Mouse (Mus musculus): ENCODE results near the gene Adgrv1. TPM values are rescaled to one million over a fixed set of nuclear protein-coding genes. Genes with fewer than 3 reads are reported as not detected.
"Not testable (repeated sequence)": the region's sequence is repeated elsewhere in the genome, so short reads cannot be mapped to it uniquely, and the experiment has no call there.

Adgrv1 gene
- polyA plus RNA-seq, 1 experiment from 2014 or later = 1.1 TPM

DNA sequence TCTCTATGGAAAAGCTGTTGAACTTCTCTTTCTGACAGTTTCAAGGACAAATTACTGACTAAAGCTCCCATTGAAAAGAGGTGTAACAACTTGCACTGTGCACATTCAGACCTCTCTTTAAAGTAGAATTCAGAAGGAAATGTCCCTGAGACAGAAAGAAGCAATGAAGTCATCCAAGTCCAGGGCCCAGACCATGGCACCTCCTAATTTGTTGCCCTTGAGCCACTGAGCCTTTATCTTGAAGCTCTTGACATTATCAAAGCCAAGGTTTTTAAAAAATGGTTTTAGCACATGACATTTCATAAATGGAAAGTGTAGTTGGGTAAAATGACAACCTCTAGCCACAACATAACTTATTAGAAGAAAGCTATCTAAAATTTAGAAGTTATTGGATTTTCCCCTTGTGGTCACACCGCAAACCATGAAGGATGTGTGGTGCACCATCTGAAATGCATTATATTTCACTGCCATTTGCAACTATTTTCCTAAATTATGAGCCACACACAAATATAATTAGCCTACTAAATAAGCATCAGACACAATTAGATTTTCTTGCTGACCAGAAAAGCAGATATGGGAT is 352.2 kb downstream of the Adgrv1 start:
- Histone ChIP-seq H3K9ac (ENCODE audit: low read depth, low read length) (no peak overlapping the region), H3K4me3 (ENCODE audit: low read depth, low read length) (no peak overlapping the region), H3K27me3 (ENCODE audit: control insufficient read depth, insufficient read depth, low read length) (no peaks in the 10 kb centered on the region), H3K4me1 (ENCODE audit: control insufficient read depth, insufficient read depth, low read length) (no peaks in the 10 kb centered on the region), H3K9me3 (replicated peaks; ENCODE audit: control insufficient read depth, low read length) (no peaks in the 10 kb centered on the region), H3K4me2 (no peak overlapping the region), H3K36me3 (ENCODE audit: control insufficient read depth, insufficient read depth, low read length) (no peaks in the 10 kb centered on the region), H3K27ac (ENCODE audit: low read depth, low read length) (no peak overlapping the region)
- WGBS (ENCODE audit: insufficient replicate concordance) = 95% methylated on average over 1 of the region's 1 CpGs
- ATAC-seq (replicated peaks; ENCODE audit: insufficient number of reproducible peaks, low FRiP score, low TSS enrichment) = no peak

DNA sequence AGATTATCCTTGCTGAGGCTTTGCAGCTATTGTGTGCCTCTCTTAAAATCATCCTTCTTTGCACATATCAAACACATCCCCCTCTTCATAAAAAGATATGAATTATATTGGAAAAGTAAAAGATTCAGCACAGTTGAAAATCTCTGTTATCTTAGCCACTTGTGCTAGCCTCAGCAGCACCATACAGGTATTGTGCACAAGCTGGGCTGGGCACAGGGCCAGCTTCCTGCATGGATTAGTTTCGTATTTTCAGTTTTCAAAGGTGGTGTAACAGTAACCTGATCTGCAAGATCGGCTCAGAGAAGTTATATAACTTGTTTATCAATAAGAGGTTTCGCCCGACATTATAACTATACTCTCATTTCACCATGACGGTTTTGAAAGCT is 353.6 kb downstream of the Adgrv1 start:
- no peak overlapping the region for H3K9ac ChIP-seq (ENCODE audit: low read depth, low read length)
- no peak overlapping the region for H3K4me3 ChIP-seq (ENCODE audit: low read depth, low read length)
- ATAC-seq (replicated peaks; ENCODE audit: insufficient number of reproducible peaks, low FRiP score, low TSS enrichment) = no peak
- WGBS (ENCODE audit: insufficient replicate concordance) = 77% methylated on average over 5 of the region's 5 CpGs
- no peaks in the 10 kb centered on the region for H3K9me3 ChIP-seq (replicated peaks; ENCODE audit: control insufficient read depth, low read length)
- H3K4me2 ChIP-seq = no peak overlapping the region
- H3K36me3 ChIP-seq (ENCODE audit: control insufficient read depth, insufficient read depth, low read length) = no peaks in the 10 kb centered on the region
- no peaks in the 10 kb centered on the region for H3K27me3 ChIP-seq (ENCODE audit: control insufficient read depth, insufficient read depth, low read length)
- no peaks in the 10 kb centered on the region for H3K4me1 ChIP-seq (ENCODE audit: control insufficient read depth, insufficient read depth, low read length)
- H3K27ac ChIP-seq (ENCODE audit: low read depth, low read length) = no peak overlapping the region

GRCm38 (mm10) chr13:81278669-81279350 is 354.1 kb downstream of the Adgrv1 start:
- Histone ChIP-seq H3K9ac (ENCODE audit: low read depth, low read length) (no peak overlapping the region), H3K27ac (ENCODE audit: low read depth, low read length) (no peak overlapping the region), H3K4me3 (ENCODE audit: low read depth, low read length) (no peak overlapping the region), H3K4me2 (no peak overlapping the region), H3K9me3 (replicated peaks; ENCODE audit: control insufficient read depth, low read length) (no peaks in the 10 kb centered on the region), H3K4me1 (ENCODE audit: control insufficient read depth, insufficient read depth, low read length) (no peaks in the 10 kb centered on the region), H3K27me3 (ENCODE audit: control insufficient read depth, insufficient read depth, low read length) (no peaks in the 10 kb centered on the region), H3K36me3 (ENCODE audit: control insufficient read depth, insufficient read depth, low read length) (no peaks in the 10 kb centered on the region)
- WGBS (ENCODE audit: insufficient replicate concordance) = 68% methylated on average over 2 of the region's 2 CpGs
- no peak for ATAC-seq (replicated peaks; ENCODE audit: insufficient number of reproducible peaks, low FRiP score, low TSS enrichment)

- Histone ChIP-seq H3K4me3 (ENCODE audit: low read depth, low read length) (no peak overlapping the region), H3K9me3 (replicated peaks; ENCODE audit: control insufficient read depth, low read length) (no peaks in the 10 kb centered on the region), H3K9ac (ENCODE audit: low read depth, low read length) (no peak overlapping the region), H3K27ac (ENCODE audit: low read depth, low read length) (no peak overlapping the region), H3K4me1 (ENCODE audit: control insufficient read depth, insufficient read depth, low read length) (no peaks in the 10 kb centered on the region), H3K27me3 (ENCODE audit: control insufficient read depth, insufficient read depth, low read length) (no peaks in the 10 kb centered on the region), H3K36me3 (ENCODE audit: control insufficient read depth, insufficient read depth, low read length) (no peaks in the 10 kb centered on the region), H3K4me2 (no peak overlapping the region)
- 76% methylated on average over 1 of the region's 1 CpGs for whole genome bisulfite sequencing (ENCODE audit: insufficient replicate concordance)
- no peak for ATAC-seq (replicated peaks; ENCODE audit: insufficient number of reproducible peaks, low FRiP score, low TSS enrichment)
These were observed 359.1 kb downstream of the Adgrv1 start for GRCm38 (mm10) chr13:81273837-81274236.

- Histone ChIP-seq H3K27me3 (ENCODE audit: control insufficient read depth, insufficient read depth, low read length) (no peaks in the 10 kb centered on the region), H3K9me3 (replicated peaks; ENCODE audit: control insufficient read depth, low read length) (no peaks in the 10 kb centered on the region), H3K27ac (ENCODE audit: low read depth, low read length) (no peak overlapping the region), H3K36me3 (ENCODE audit: control insufficient read depth, insufficient read depth, low read length) (no peaks in the 10 kb centered on the region), H3K4me2 (no peak overlapping the region), H3K9ac (ENCODE audit: low read depth, low read length) (no peak overlapping the region), H3K4me3 (ENCODE audit: low read depth, low read length) (no peak overlapping the region), H3K4me1 (ENCODE audit: control insufficient read depth, insufficient read depth, low read length) (no peaks in the 10 kb centered on the region)
- 76% methylated on average over 6 of the region's 6 CpGs for WGBS (ENCODE audit: insufficient replicate concordance)
- no peak for ATAC-seq (replicated peaks; ENCODE audit: insufficient number of reproducible peaks, low FRiP score, low TSS enrichment)
These were observed 362.6 kb downstream of the Adgrv1 start for GRCm38 (mm10) chr13:81270396-81270795.

- no peak overlapping the region for H3K4me3 ChIP-seq (ENCODE audit: low read depth, low read length)
- H3K36me3 ChIP-seq (ENCODE audit: control insufficient read depth, insufficient read depth, low read length) = no peaks in the 10 kb centered on the region
- H3K27ac ChIP-seq (ENCODE audit: low read depth, low read length) = no peak overlapping the region
- no peak overlapping the region for H3K4me2 ChIP-seq
- no peak for ATAC-seq (replicated peaks; ENCODE audit: insufficient number of reproducible peaks, low FRiP score, low TSS enrichment)
- H3K27me3 ChIP-seq (ENCODE audit: control insufficient read depth, insufficient read depth, low read length) = no peaks in the 10 kb centered on the region
- 74% methylated on average over 6 of the region's 6 CpGs for WGBS (ENCODE audit: insufficient replicate concordance)
- H3K9me3 ChIP-seq (replicated peaks; ENCODE audit: control insufficient read depth, low read length) = no peaks in the 10 kb centered on the region
- no peak overlapping the region for H3K9ac ChIP-seq (ENCODE audit: low read depth, low read length)
- no peaks in the 10 kb centered on the region for H3K4me1 ChIP-seq (ENCODE audit: control insufficient read depth, insufficient read depth, low read length)
These were observed 363.9 kb downstream of the Adgrv1 start for GRCm38 (mm10) chr13:81269056-81269455.

- not testable (repeated sequence) for H3K27ac ChIP-seq (ENCODE audit: low read depth, low read length); H3K9me3 ChIP-seq (replicated peaks; ENCODE audit: control insufficient read depth, low read length); H3K36me3 ChIP-seq (ENCODE audit: control insufficient read depth, insufficient read depth, low read length); H3K9ac ChIP-seq (ENCODE audit: low read depth, low read length); H3K4me2 ChIP-seq; H3K4me3 ChIP-seq (ENCODE audit: low read depth, low read length); H3K4me1 ChIP-seq (ENCODE audit: control insufficient read depth, insufficient read depth, low read length); H3K27me3 ChIP-seq (ENCODE audit: control insufficient read depth, insufficient read depth, low read length); ATAC-seq (replicated peaks; ENCODE audit: insufficient number of reproducible peaks, low FRiP score, low TSS enrichment)
- WGBS (ENCODE audit: insufficient replicate concordance) = 65% methylated on average over 4 of the region's 4 CpGs
These were observed 365.5 kb downstream of the Adgrv1 start for GRCm38 (mm10) chr13:81267489-81267888.

DNA sequence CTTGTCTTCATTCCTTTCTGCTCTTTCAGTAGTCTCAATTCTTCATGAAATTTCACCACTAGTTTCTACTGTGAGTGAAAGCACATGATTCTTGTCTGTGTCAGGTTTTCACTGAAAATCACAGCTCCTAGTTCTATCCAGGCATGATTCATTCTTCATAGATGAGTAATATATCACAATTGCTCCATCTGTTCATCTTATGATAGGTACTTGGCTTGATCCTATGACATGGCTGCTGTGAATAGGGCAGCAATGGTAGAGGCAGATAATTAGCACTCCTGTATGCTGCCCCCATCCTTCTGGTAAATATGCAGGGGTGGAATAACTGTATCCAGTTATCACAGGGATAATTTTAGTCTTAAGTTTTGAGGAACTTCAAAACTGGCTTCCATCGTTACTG is 368.5 kb downstream of the Adgrv1 start:
- no peak overlapping the region for H3K27ac ChIP-seq (ENCODE audit: low read depth, low read length)
- 74% methylated on average over 1 of the region's 1 CpGs for WGBS (ENCODE audit: insufficient replicate concordance)
- H3K9me3 ChIP-seq (replicated peaks; ENCODE audit: control insufficient read depth, low read length) = no peaks in the 10 kb centered on the region
- no peak for ATAC-seq (replicated peaks; ENCODE audit: insufficient number of reproducible peaks, low FRiP score, low TSS enrichment)
- H3K36me3 ChIP-seq (ENCODE audit: control insufficient read depth, insufficient read depth, low read length) = no peaks in the 10 kb centered on the region
- no peak overlapping the region for H3K4me3 ChIP-seq (ENCODE audit: low read depth, low read length)
- H3K9ac ChIP-seq (ENCODE audit: low read depth, low read length) = no peak overlapping the region
- no peaks in the 10 kb centered on the region for H3K4me1 ChIP-seq (ENCODE audit: control insufficient read depth, insufficient read depth, low read length)
- no peaks in the 10 kb centered on the region for H3K27me3 ChIP-seq (ENCODE audit: control insufficient read depth, insufficient read depth, low read length)
- no peak overlapping the region for H3K4me2 ChIP-seq

DNA sequence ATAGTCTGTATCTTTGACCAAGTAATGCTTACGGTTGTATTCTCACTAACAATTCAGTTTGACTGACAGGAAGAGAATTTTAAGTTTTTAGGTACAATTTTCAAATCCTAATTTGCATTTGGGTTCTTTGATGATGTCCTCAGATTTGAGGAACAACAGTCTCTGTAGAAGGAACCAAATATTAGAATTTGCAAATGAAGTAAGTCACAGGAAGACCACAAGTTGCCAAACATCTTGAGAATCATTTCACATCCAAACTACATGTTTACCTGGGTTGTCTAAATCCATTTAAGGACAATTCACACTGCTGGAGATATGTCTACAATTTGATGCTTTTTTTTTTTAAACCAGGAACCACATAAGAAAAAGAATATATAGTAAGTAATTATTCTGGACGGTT is 391.8 kb downstream of the Adgrv1 start:
- WGBS (ENCODE audit: insufficient replicate concordance) = 82% methylated on average over 2 of the region's 2 CpGs
- no peak for ATAC-seq (replicated peaks; ENCODE audit: insufficient number of reproducible peaks, low FRiP score, low TSS enrichment)
- H3K9ac ChIP-seq (ENCODE audit: low read depth, low read length) = no peak overlapping the region

More for the DNA sequence above, 391.8 kb downstream of the Adgrv1 start:
- Histone ChIP-seq H3K4me1 (ENCODE audit: control insufficient read depth, insufficient read depth, low read length) (no peaks in the 10 kb centered on the region), H3K9me3 (replicated peaks; ENCODE audit: control insufficient read depth, low read length) (no peaks in the 10 kb centered on the region), H3K4me3 (ENCODE audit: low read depth, low read length) (no peak overlapping the region), H3K4me2 (no peak overlapping the region), H3K36me3 (ENCODE audit: control insufficient read depth, insufficient read depth, low read length) (no peaks in the 10 kb centered on the region), H3K27ac (ENCODE audit: low read depth, low read length) (no peak overlapping the region), H3K27me3 (ENCODE audit: control insufficient read depth, insufficient read depth, low read length) (no peaks in the 10 kb centered on the region)
